ENCODE assay signal across 14 mouse cellular contexts in the genomic region with DNA sequence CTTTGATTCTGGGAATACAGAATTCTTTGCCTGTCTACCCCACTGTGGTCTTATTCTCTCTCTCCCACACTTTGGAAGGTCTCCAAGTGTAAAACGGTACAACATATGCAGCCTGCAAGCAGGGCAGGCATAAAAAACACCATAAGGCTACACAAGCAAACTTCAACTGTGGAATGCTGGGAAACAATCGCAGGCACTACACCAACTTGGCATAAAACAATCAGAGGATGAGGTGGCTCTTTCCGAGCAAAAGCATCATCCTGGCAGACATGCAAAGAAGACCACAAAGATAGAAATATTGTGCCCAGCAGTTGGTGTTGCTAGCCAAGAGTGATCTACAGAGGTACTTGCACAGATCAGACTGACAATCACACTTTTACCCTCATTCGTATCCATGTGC.
A peak's percentile ranks its signal among the peaks of the same experiment; 100 is the strongest.
DNase-seq lines count a peak whose midpoint lies in the region.
"Had no signal": no experiment of that assay in that cellular context is flagged by ENCODE, and none has a peak within 500 bp of the region (broad histone marks: within the 10 kb centered on the region; RNA-seq: fewer than 3 reads in every experiment).

No protein-coding gene starts in this region.

- DNase-seq in cerebellum, adult 18-20 months: peak; percentile 26 to 38
- DNase-seq in cerebellum, adult 11 months: no peak
- DNase-seq in right cerebral cortex, postnatal 25 days: peak; percentile 22
- no peak for DNase-seq in right cerebral cortex, postnatal 14 days
- peak; percentile 63 to 83 for DNase-seq in layer of hippocampus, adult 18-20 months (ENCODE audit: low spot score in 2 of 2)
- DNase-seq in urinary bladder, postnatal 36 days (ENCODE audit: low spot score in 2 of 2): no peak
- DNase-seq in adrenal gland, adult 18-20 months (ENCODE audit: low spot score in 2 of 2): no peak
- no peak for DNase-seq in heart, postnatal 36 days
- DNase-seq: adrenal gland, adult 2 months; heart, adult 2 months; liver; liver, postnatal 0 days; lung, postnatal 36 days; thymus, postnatal 36 days had no signal

- intact Hi-C loops in heart, postnatal 36 days (cut with DNase I): no loop called here

Comparison
In these comparisons a context has a peak if more than half of its experiments do, and no peak if none do; other contexts are left out.
1. DNase-seq: peak in cerebellum, adult 18-20 months (2 of 2), right cerebral cortex, postnatal 25 days (single experiment) and layer of hippocampus, adult 18-20 months (2 of 2); none in cerebellum, adult 11 months (single experiment), right cerebral cortex, postnatal 14 days (single experiment), urinary bladder, postnatal 36 days (0 of 2), adrenal gland, adult 18-20 months (0 of 2) and heart, postnatal 36 days (0 of 2).